Mouse (Mus musculus) large intestine, adult 2 months (tissue): ENCODE results near the gene Tor3a. TPM values are rescaled to one million over a fixed set of nuclear protein-coding genes. Genes with fewer than 3 reads are reported as not detected.
"Not testable (repeated sequence)": the region's sequence is repeated elsewhere in the genome, so short reads cannot be mapped to it uniquely, and the experiment has no call there.

ENCODE experiments used
- DNase-seq: peaks from one replicate; pipeline ENCODE4 v3.0.0-alpha.2; 2012; ENCODE audit warnings: low read depth, low spot score
- WGBS: fragments of 180-500 bp; shearing (Covaris S2); methylation state at CpG from one replicate; pipeline ENCODE4 v1.1.7; 2018; 5-methylcytosine and 5-hydroxymethylcytosine counted together
- polyA plus RNA-seq: library from polyadenylated mRNA; depleted of rRNA; stranded (reverse); fragments of >200 nt; gene quantifications from 2 replicates; pipeline ENCODE4 v1.2.3, GENCODE M21; 2012

The Tor3a gene
- polyA plus RNA-seq, 1 experiment, result 21.1 TPM

DNA sequence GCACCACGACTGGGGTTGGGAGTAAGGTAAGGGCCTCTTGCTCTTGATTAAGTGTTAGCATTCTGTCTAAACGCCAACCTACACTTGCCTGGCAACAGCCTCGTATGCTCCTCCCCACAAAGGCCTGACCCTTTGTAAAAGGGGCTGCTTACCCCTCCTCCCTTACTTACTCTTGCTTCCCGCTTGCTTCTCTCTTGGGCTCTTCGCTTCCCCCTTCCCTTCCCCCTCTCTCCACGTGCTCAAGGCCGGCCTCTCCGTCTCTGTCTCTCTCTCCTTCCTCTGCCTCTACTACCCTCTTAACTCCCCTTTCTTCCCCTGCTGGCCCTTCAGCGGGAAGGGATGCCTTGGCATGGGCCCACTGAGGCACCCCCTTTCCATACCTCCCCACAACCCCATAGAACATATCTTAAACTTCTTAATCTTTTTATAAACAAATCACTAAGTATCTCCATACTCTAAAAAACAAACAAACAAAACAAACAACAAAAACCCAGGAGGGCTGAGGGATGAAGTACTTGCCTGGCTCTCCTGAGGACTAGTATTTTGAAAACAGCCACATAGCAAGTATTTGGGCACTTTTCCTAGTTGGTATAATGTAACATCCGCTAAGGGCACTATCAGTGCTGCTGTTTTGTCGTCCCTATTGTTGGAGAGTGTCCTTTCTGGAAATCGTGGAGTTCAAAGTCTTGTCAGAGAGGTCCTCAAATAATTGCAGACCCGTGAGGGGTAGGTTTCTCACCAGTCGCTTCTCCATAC, 1.3 kb downstream of the Tor3a start:
- DNase-seq, result no peak
- WGBS, result 43% methylated on average over 14 of the region's 14 CpGs

DNA sequence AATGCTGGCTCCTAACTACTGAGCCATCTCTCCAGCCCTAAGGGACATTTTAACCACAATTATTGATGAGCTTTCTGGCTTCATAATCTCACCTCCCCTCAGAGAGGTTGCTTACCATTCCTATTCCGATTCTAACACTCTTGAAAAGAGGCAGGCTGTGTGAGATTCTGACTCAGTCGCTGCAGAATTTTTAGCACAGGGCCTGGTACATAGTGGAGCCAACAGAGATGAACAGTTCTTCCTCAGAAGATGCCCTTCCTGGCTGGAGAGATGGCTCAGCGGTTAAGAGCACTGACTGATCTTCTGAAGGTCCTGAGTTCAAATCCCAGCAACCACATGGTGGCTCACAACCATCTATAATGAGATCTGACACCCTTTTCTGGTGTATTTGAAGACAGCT, 2.2 kb downstream of the Tor3a start:
- WGBS, result 98% methylated on average over 3 of the region's 3 CpGs

GRCm38 (mm10) chr1:156669208-156669983, 4.8 kb downstream of the Tor3a start:
- 31% methylated on average over 11 of the region's 11 CpGs for WGBS
- DNase-seq, result no peak

More for the DNA sequence above, 2.2 kb downstream of the Tor3a start:
- DNase-seq, result no peak

GRCm38 (mm10) chr1:156668602-156669001, 5.6 kb downstream of the Tor3a start:
- 42% methylated on average over 5 of the region's 5 CpGs for WGBS

DNA sequence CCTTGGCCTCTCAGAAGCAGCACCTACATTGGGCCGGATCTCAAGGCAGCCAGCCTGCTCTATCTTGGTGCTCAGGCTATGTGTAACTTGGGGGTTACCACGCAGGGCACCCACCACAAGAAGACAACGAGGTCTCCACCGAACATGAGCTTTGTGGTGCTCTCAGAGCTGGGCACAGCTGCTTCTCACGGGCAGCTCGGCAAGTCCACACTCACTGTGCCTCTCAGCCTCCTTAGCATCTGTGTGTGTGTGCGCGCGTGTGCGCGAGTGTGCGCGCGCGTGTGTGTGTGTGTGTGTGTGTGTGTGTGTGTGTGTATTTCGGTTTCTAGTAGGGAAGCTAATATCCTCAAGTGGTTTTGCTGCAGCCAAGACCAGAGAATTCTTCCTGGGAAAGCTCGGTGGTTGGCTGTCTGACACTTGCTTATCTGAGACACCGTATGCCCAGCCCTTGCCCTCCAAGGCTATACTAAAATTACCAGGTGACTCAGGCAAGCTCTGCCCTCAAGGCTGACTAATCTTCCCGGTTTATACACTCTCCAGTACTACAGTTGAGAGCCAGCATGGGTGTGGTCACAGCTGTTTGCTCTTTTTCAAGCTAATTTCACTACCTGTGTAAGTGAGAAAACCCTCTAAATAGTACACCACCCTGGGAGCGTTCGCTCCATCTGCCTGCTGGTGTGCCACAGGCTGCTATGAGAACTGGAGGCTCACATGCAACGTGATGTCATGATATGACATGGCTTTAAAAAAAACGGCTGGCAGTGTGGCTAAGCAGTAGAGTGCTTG, 6.8 kb downstream of the Tor3a start:
- DNase-seq, result peak; percentile 87
- WGBS, result 34% methylated on average over 23 of the region's 23 CpGs

More at GRCm38 (mm10) chr1:156668602-156669001, 5.6 kb downstream of the Tor3a start:
- DNase-seq, result no peak

DNA sequence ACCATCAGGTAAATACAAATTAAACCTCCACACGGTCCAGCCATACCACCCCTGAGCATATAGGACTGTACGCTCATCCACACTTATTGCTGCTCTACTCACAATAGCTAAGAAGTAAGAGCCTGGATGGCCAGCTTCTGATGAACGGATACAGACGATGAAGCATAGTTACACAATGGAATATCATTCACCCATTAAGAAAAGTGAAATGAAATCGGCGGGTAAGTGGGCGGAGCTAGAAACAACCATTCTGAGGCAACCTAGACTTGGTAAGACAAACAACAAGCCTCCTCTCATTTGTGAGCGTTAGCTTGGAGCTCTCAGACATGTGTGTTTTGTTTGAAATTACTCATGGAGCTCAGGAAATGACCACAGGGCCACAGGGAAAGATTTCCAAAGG, 8.4 kb downstream of the Tor3a start:
- no peak for DNase-seq
- 84% methylated on average over 8 of the region's 8 CpGs for WGBS

- DNase-seq, result not testable (repeated sequence)
- WGBS, result 33% methylated on average over 21 of the region's 21 CpGs
These were observed 13.4 kb downstream of the Tor3a start for GRCm38 (mm10) chr1:156660660-156661236.

DNA sequence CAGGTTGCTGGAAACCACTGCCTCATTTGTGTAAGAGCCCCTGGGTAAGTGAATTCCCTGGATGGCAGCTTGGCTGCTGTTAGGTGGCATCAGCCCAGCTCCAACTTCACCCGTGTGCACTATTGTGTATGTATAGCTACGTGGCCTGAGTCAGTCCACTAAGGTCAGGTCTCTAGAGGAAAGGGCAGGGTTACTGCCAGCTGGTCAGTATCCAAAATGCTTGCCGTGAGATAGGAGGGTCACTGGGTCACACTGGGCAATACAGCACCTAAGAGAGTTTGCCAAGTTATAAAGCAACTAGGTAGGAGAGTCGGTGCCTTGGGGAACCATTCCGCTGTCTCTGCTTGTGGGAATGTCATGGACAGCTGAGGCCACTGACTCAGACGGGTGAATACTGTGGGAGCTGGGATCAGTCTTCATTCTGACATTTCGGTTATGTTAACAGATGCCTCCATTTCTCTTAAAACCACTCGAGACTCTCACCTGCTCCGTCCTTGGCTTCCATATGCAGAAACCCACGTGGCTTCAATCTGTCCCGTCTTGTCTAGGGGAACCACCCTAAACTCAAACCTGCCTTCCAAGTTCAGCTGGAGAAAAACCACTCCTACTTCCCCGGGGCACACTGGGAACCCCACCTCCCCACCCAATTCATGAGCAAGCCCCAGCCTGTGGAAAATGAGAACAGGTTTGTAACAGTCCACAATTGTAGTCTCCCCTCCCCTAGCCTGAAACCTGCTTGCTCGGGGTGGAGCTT, 14.1 kb downstream of the Tor3a start:
- no peak for DNase-seq
- WGBS, result 33% methylated on average over 13 of the region's 13 CpGs

GRCm38 (mm10) chr1:156658676-156659075, 15.5 kb downstream of the Tor3a start:
- 81% methylated on average over 5 of the region's 5 CpGs for WGBS
- DNase-seq, result no peak

DNA sequence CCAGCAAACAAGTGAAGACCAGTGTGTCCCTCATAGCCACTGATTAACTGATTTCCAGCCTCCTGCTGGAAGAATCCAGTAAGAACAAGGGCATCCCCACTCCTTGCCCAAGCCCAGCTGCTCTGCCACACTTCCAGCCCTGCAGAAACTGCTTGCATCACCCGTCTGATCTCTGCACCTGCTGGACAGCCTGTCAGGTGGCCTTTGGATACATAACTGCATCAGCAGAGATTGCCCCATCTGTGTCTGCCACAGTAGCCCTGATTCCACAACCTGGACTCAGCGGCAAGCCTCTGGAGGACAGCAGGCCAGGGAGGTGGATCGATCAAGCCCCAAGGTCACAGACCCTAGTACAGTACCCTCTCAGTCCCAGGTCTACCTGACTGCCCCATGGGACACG, 16.6 kb downstream of the Tor3a start:
- WGBS, result 66% methylated on average over 4 of the region's 4 CpGs
- no peak for DNase-seq

DNA sequence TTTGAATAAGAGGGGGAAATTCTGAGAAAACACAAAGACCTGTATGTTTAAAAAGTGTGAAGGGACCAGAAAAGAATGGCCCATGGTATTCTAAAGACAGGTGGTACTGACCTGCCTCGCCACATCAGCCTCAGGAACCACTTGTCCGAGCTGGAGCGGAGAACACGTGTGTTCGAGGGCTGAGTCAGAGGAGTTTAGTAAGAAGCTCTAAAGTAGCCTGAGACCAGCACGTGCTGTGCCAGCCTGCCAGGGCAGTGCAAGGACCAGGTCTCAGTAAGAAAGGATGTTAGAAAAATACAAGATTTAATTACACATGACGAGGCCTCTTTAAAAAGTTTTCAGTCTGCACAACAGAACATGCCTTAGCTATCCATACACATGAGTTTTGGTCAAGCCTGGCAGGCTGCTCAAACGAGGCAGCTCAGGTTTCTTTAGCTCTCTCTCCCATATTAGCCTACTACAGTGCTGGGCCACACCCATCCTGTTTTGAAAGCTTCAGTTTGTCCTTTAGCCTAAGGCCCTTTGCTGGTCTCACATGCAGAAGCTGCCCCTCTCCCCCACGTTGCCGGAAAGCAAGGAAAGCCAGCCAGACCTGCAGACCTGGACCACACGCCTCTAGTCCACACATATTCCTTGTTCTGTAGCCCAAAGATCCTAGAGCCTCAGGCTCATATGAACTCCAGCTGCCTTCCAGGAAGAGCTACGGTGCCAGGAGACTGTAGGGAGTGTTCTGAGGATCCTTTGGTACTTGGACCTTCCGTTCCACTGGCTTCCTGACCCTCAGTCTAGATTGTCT, 19.2 kb downstream of the Tor3a start:
- 59% methylated on average over 13 of the region's 13 CpGs for WGBS
- no peak for DNase-seq

DNA sequence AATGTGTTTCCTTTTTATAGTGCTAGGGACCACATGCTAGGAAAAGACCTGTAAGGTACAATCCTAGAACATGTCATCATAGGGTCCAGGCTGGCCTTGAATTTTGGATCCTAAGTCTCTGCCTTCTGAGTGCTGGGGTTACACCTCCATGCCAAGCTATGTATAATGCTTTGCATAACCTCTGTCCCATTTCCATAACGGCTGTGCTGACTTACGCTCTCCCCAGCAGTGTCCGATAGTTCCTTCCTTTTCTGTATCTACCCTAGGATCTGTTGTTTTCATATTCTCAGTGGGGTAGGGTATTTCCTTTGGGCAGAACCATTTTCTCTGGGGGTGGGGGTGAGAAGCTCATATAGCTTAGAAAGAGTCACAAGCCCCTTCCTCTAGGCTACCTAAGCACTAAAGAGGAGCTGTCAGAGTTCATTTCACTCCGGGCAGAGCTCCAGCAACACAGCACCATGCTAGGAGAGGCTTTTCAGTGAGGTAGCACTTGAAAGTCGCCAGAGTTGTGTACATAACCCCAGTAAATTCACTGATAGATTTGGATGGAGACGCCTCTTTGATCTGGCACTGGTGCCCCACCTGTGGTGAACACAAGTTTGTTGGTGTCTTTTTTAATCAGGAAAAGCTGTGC, 21.9 kb downstream of the Tor3a start:
- DNase-seq, result no peak
- 23% methylated on average over 6 of the region's 6 CpGs for WGBS

- WGBS, result 88% methylated on average over 9 of the region's 9 CpGs
- DNase-seq, result no peak
These were observed 23.5 kb downstream of the Tor3a start for GRCm38 (mm10) chr1:156650631-156651030.

DNA sequence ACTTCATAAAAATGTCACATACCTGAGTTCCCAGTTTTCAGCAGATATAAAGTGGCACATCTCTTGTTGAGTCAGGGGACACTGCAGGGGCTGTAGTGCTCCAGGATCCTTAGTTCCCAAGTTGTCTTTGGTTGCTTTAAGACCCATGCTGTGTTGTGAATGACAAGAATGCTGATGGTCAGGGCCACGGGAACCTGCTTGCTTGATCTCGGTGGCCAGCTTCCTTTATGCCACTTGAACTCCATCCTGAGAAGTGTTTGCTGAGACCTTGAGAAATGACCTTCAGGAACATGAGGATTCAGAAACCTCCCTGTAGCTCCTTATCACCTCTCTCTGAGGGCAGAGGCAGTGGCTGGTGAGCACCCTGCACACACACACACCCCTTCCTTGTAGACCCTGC, 25.5 kb downstream of the Tor3a start:
- 60% methylated on average over 2 of the region's 2 CpGs for WGBS
- no peak for DNase-seq

DNA sequence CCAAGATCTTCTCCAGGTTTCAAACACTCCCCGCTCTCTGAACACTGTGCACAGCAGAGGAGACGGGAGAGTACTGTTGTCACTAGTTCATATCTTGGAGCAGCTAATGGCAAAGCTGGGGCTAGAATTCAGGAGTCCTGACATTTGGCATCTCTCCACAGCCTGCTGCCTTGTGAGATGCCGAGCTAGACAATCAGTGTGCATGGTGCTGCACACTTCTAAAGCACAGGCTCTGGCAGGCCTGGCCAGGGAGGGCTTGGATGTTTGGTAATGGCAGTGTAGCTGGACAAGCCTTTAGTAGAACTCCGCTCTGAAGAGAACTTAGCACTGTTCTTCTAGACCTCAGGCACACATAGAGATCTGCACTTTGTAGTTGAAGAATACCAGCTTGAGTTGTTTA, 28.2 kb downstream of the Tor3a start:
- no peak for DNase-seq
- 90% methylated on average over 4 of the region's 4 CpGs for WGBS

DNA sequence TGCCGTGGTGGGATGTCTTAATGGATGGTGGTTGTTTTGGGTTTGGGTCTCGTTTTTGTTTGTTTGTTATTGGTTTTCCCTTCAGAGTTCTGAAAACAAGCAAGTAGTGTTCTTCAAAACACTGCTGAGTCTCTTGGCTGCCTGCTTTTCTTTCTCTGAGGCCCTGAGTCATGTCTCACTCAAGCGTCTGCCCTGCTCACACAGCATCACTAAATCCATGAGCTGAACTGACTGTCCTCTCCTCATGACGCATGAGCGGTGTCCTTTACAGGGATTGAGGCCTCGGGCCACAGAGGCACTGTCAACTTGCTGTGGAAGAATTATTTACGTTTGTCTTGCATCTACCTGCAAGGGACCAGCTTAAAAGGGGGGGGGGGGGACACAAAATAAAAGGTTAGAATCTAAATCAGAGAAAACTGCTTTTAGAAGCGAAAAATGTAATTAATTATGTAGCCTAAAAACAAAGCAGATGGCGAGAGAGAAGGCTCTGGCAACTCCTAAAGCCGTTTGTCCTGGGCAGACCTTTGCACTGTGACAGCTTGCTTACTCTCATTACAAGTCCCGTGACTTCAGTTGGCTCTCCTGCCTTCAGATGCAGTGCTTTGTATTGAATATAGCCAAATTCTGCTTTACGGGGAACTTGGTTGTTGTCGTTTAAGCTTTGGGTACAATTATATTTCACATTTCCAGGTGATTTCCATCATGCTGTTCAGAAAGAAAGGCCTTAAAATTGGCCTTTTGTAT, 29.2 kb downstream of the Tor3a start:
- no peak for DNase-seq
- WGBS, result 78% methylated on average over 13 of the region's 13 CpGs

DNA sequence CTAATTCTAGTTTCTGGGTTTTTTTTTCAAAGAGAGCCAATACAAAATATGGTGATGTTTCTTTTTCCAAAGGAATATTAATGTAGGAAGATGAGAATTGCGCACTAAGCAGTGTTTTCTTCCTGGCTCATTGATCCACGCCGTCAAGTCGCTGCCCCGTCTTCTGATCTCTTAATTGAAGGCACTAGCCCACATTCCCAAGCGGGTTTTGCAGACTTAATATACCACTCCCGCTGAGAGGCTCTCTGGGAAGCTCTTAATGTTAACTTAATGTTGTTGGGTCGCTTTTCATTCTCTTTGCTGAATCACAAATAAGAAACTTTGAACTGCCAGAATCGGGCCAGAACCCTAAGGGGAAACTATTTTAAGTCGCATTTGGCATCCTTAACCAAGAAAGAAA, 30.1 kb downstream of the Tor3a start:
- no peak for DNase-seq
- whole genome bisulfite sequencing, result 91% methylated on average over 10 of the region's 10 CpGs
